Mouse (Mus musculus) thymus, adult 2 months (tissue): Measurements from ENCODE around the gene Vmn1r183.

Source experiments
- CTCF ChIP-seq: fragments of 200-500 bp; IDR thresholded peaks from 2 replicates; pipeline ENCODE4 v1.5.1; 2012; ENCODE audit warnings: mild to moderate bottlenecking, control low read depth, low read length, moderate library complexity, borderline replicate concordance; ENCODE audit not compliant: control insufficient read depth, poor library complexity, insufficient read depth; ENCODE audit errors: extremely low read depth
- POLR2A ChIP-seq: fragments of 200-500 bp; IDR thresholded peaks from 2 replicates; pipeline ENCODE4 v1.6.1; 2012; ENCODE audit warnings: mild to moderate bottlenecking, low read length, control low read depth, moderate library complexity; ENCODE audit not compliant: control insufficient read depth, poor library complexity, insufficient read depth; ENCODE audit errors: extremely low read depth

- TF ChIP-seq CTCF: no peak
- TF ChIP-seq POLR2A: no peak
These were observed at the start of gene Vmn1r183 for GRCm38 (mm10) chr7:24052660-24053304.
